Mouse (Mus musculus) kidney, adult 2 months (tissue): ENCODE measurements around the gene Zc3hc1. TPM values are rescaled to one million over a fixed set of nuclear protein-coding genes. Genes with fewer than 3 reads are reported as not detected.
A peak's percentile ranks its signal among the peaks of the same experiment; 100 is the strongest.

ENCODE experiments used
- DNase-seq: peaks from one replicate; pipeline ENCODE4 v3.0.0; 2021
- H3K27ac ChIP-seq: fragments of 200-500 bp; 2 replicates; pipeline ENCODE4 v1.5.1; 2012; ENCODE audit warnings: low read depth, low read length, control low read depth, inconsistent platforms; ENCODE audit not compliant: insufficient read depth
- H3K27me3 ChIP-seq: fragments of 200-500 bp; replicated peaks from 2 replicates; pipeline ENCODE4 v1.6.1; 2012; ENCODE audit warnings: mild to moderate bottlenecking, moderate library complexity, low read length, inconsistent platforms; ENCODE audit not compliant: control insufficient read depth, insufficient read depth
- H3K36me3 ChIP-seq: fragments of 200-500 bp; 2 replicates; pipeline ENCODE4 v1.6.1; 2012; ENCODE audit warnings: mild to moderate bottlenecking, moderate library complexity, low read length, inconsistent platforms; ENCODE audit not compliant: control insufficient read depth, insufficient read depth
- H3K4me1 ChIP-seq: fragments of 200-500 bp; 2 replicates; pipeline ENCODE4 v1.6.1; 2011; ENCODE audit warnings: low read length; ENCODE audit not compliant: control insufficient read depth, insufficient read depth
- H3K4me3 ChIP-seq: fragments of 200-500 bp; 2 replicates; pipeline ENCODE4 v1.5.1; 2011; ENCODE audit warnings: mild to moderate bottlenecking, low read depth, low read length, control low read depth; ENCODE audit not compliant: insufficient read depth
- CTCF ChIP-seq: fragments of 200-500 bp; conservative IDR thresholded peaks from 2 replicates; pipeline ENCODE4 v1.5.1; 2011; ENCODE audit warnings: low read depth, mild to moderate bottlenecking, control low read depth, low read length, moderate library complexity, mixed read lengths; ENCODE audit not compliant: insufficient read depth, insufficient read length
- POLR2A ChIP-seq: fragments of 200-500 bp; IDR thresholded peaks from one replicate; pipeline ENCODE4 v1.6.1; 2011; ENCODE audit warnings: low read depth, low read length, control low read depth
- WGBS: fragments of 180-500 bp; shearing (Covaris S2); methylation state at CpG from one replicate; pipeline ENCODE4 v1.1.7; 2018; 5-methylcytosine and 5-hydroxymethylcytosine counted together
- polyA plus RNA-seq: library from polyadenylated mRNA; depleted of rRNA; stranded (reverse); fragments of >200 nt; gene quantifications from 2 replicates; pipeline ENCODE4 v1.2.3, GENCODE M21; 2012; rRNA removed

The Zc3hc1 gene
- 11.0 and 12.0 TPM in 2 replicates for polyA plus RNA-seq

- Histone ChIP-seq H3K27ac (0 out of 2 replicates have a peak within 1 kb of the TSS, but pooled peaks have one; percentile 65), H3K4me1 (no peaks in the 10 kb centered on the region), H3K27me3 (no peaks in the 10 kb centered on the region), H3K36me3 (no peaks in the 10 kb centered on the region), H3K4me3 (peak within 1 kb of the TSS; percentile 98)
- TF ChIP-seq CTCF (no peak), POLR2A (no peak)
- DNase-seq, result peak; percentile 89
- 12% methylated on average over 33 of the region's 33 CpGs for WGBS
Observed at GRCm38 (mm10) chr6:30390714-30391697, at the start of gene Zc3hc1. Gene Zc3hc1 (minus strand): TSS chr6:30391028.

GRCm38 (mm10) chr6:30439576-30439975 is 48.7 kb upstream of the Zc3hc1 start:
- no peaks in the 10 kb centered on the region for H3K4me1 ChIP-seq
- TF ChIP-seq POLR2A (no peak), CTCF (no peak)
- WGBS, result 97% methylated on average over 10 of the region's 10 CpGs

GRCm38 (mm10) chr6:30437054-30437453 is 46.2 kb upstream of the Zc3hc1 start:
- Histone ChIP-seq H3K27me3 (no peaks in the 10 kb centered on the region), H3K36me3 (no peaks in the 10 kb centered on the region), H3K4me1 (no peaks in the 10 kb centered on the region), H3K27ac (no peak overlapping the region), H3K4me3 (no peak overlapping the region)
- WGBS, result 50% methylated on average over 3 of the region's 3 CpGs
- TF ChIP-seq POLR2A (no peak), CTCF (no peak)
- no peak for DNase-seq

More at GRCm38 (mm10) chr6:30439576-30439975, 48.7 kb upstream of the Zc3hc1 start:
- DNase-seq, result no peak
- H3K27me3 ChIP-seq, result no peaks in the 10 kb centered on the region
- no peaks in the 10 kb centered on the region for H3K36me3 ChIP-seq
- no peak overlapping the region for H3K27ac ChIP-seq
- H3K4me3 ChIP-seq, result no peak overlapping the region

GRCm38 (mm10) chr6:30436476-30436875 is 45.6 kb upstream of the Zc3hc1 start:
- no peak overlapping the region for H3K27ac ChIP-seq
- no peak overlapping the region for H3K4me3 ChIP-seq
- H3K4me1 ChIP-seq, result no peaks in the 10 kb centered on the region
- TF ChIP-seq POLR2A, result no peak
- H3K27me3 ChIP-seq, result no peaks in the 10 kb centered on the region
- DNase-seq, result no peak
- H3K36me3 ChIP-seq, result no peaks in the 10 kb centered on the region
- 91% methylated on average over 3 of the region's 3 CpGs for WGBS

- no peak for DNase-seq
- WGBS, result 20% methylated on average over 3 of the region's 3 CpGs
Observed at GRCm38 (mm10) chr6:30432461-30433192, 41.8 kb upstream of the Zc3hc1 start.

GRCm38 (mm10) chr6:30416801-30417200 is 26.0 kb upstream of the Zc3hc1 start:
- no peak overlapping the region for H3K27ac ChIP-seq
- no peak overlapping the region for H3K4me3 ChIP-seq
- TF ChIP-seq CTCF (no peak), POLR2A (no peak)
- H3K36me3 ChIP-seq, result no peaks in the 10 kb centered on the region
- H3K27me3 ChIP-seq, result no peaks in the 10 kb centered on the region
- DNase-seq, result no peak
- no peaks in the 10 kb centered on the region for H3K4me1 ChIP-seq
- WGBS, result 84% methylated on average over 7 of the region's 7 CpGs

More at GRCm38 (mm10) chr6:30432461-30433192, 41.8 kb upstream of the Zc3hc1 start:
- no peak overlapping the region for H3K27ac ChIP-seq
- H3K4me3 ChIP-seq, result no peak overlapping the region
- TF ChIP-seq CTCF, result no peak
- no peak for TF ChIP-seq POLR2A
- H3K4me1 ChIP-seq, result no peaks in the 10 kb centered on the region
- no peaks in the 10 kb centered on the region for H3K36me3 ChIP-seq
- H3K27me3 ChIP-seq, result no peaks in the 10 kb centered on the region

GRCm38 (mm10) chr6:30416126-30416525 is 25.3 kb upstream of the Zc3hc1 start:
- Histone ChIP-seq H3K27me3 (no peaks in the 10 kb centered on the region), H3K4me1 (no peaks in the 10 kb centered on the region), H3K36me3 (no peaks in the 10 kb centered on the region), H3K27ac (no peak overlapping the region), H3K4me3 (no peak overlapping the region)
- TF ChIP-seq CTCF, result no peak
- TF ChIP-seq POLR2A, result no peak
- DNase-seq, result no peak
- WGBS, result 90% methylated on average over 2 of the region's 2 CpGs
